Mouse (Mus musculus) bone marrow, adult 2 months (tissue): ENCODE measurements around the gene Dguok.

Source experiments
- CTCF ChIP-seq: fragments of 200-500 bp; IDR thresholded peaks from 2 replicates; pipeline ENCODE4 v1.5.1; 2011; ENCODE audit warnings: low read length, control low read depth; ENCODE audit not compliant: control insufficient read depth, insufficient read depth
- POLR2A ChIP-seq: fragments of 200-500 bp; IDR thresholded peaks from 2 replicates; pipeline ENCODE4 v1.6.1; 2011; ENCODE audit warnings: low read depth, mild to moderate bottlenecking, control low read depth, low read length, borderline replicate concordance; ENCODE audit not compliant: control insufficient read depth

GRCm38 (mm10) chr6:83440197-83440509 is 66.6 kb downstream of the Dguok start:
- no peak for TF ChIP-seq POLR2A
- TF ChIP-seq CTCF, result no peak
